Mouse (Mus musculus): ENCODE measurements around the gene Bcap31. TPM values are rescaled to one million over a fixed set of nuclear protein-coding genes. Genes with fewer than 3 reads are reported as not detected.

The Bcap31 gene
- polyA plus RNA-seq (2012; rRNA removed), result 25.8 and 32.4 TPM in 2 replicates

GRCm38 (mm10) chrX:73716109-73716661 lies at the start of gene Bcap31, which contains the start of gene Abcd1:
TSS of gene Bcap31 (minus strand) at chrX:73716175.
TSS of gene Abcd1 (plus strand) at chrX:73716597.

DNA sequence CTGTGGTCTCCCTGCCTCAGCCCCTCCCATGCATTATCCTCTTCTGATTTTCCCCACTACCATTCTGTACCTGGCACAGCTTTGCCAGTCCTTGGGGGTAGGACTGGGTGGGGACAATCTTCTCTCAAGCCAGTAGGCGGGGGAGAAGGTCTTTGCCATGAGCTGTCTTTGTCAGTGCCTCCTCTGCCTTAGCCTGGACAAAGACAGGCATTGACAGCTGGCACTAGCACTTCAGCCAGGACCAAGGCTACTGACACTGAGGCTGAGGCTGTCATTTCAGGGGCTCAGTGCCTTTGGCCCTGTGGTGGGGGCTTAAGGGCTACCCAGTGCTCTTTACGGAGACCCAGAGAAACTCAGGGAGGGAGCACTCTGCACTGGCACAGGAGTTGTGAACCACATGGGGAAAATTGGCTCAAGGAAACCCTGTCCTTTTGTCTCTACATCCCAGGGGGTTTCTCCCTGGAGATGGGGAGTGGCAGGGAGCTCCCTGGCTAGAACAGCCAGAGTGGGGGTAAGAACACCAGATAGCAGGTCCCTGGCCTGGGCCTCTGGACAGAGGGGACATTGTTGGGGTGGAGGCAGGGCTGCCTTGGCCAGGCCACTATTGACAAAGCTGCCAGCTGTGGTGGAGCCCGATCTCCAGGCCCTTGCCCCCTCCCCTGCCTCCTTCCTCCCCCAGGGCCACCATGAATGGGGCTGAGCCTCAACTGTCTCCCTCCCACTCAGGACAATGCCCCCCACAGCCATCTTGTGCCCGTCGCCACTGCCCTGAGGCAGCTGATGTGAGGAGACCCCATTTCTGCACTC lies 40.6 kb upstream of the Bcap31 start, which contains the start of gene Plxnb3:
Gene Plxnb3, plus strand, starts transcription at position 757 of the 807 bp plus-strand sequence.

DNA sequence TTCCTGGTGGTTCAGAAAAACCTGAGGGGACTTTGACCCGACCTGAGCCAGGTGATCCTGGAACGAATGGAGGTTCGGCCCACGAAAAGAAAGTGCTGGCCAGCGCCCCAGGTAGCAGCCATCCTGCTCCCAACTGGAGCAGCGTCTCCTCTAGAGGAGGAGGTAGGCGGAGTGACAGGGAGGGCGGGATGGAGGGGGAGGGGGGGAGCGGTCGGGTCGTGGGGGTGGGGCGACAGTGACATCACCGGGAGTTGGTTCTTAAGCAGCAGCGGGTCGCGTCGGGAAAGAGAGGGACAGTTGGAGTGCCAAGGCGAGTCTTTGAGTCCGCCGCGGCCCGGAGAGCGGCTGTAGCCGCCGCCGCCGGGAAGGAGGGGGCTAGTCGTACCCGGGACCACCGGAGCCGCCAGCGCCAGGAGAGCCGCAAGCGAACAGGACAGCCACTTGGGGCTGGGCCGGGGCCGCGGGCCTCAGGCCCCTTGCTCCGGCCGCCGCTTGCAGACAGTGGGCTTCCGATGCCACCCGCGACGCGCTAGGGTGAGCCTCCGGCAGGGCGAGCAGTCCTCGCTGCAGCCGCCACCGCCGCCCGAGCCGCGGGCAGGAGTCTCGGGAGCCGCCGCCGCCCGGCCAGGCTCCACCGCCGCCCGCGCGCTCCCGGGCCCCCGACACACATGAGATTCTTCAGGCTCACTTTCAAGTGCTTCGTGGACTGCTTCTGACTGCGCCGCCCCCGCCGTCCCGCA lies 42.9 kb downstream of the Bcap31 start, which contains the start of gene Slc6a8:
Gene Slc6a8, plus strand, starts transcription at position 272 of the 740 bp plus-strand sequence.

DNA sequence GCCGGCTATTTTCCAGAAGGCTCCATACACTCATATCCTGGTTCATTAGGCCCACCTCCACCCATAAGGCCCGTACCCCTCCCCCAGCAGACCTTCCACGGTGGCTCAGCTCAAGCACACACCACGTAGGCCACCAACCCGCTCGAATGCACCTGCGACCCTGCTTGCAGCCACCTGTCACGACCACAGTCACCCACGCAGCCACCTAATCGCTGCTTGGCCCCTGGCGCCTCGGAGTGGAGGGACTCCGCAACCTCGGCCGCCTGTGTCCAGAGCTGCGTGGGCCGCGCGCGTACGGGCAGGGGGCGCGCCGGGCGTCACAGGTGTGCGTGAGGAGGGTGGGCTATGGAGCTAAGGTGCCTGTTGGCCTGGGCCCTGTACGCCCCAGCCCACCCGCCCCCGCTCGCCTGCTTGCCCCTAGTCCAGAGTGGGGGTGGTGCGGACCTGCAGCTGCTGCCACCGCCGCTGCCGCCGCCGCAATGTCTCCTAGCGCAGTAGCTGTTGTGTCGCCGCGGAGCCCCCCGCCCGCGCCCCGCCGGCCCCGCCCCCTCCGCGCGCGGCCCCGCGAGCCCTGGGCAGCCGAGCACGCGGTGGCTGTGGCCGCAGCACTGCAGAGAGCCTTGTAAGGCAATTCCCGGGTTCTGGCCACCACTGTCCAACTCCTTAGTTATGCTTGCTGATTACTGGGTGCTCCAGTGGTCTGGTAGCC lies 56.2 kb downstream of the Bcap31 start, which contains the start of gene Pnck:
Gene Pnck, minus strand, starts transcription at position 543 of the 709 bp plus-strand sequence.

GRCm38 (mm10) chrX:73639255-73639675 lies 76.7 kb downstream of the Bcap31 start, which contains the start of gene Dusp9:
TSS of gene Dusp9 (plus strand) at chrX:73639419.

Other genes with a start within 250 kb of the Bcap31 start
- gene Bgn, start 232.6 kb downstream of the Bcap31 start, polyA plus RNA-seq (2012; rRNA removed), result 303 and 470 TPM in 2 replicates
- 3.0 and 5.3 TPM in 2 replicates for gene Atp2b3, start 213.1 kb downstream of the Bcap31 start, polyA plus RNA-seq (2012; rRNA removed)
- gene Dusp9, start 76.8 kb downstream of the Bcap31 start, polyA plus RNA-seq (2012; rRNA removed), result 5.2 and 5.3 TPM in 2 replicates
- gene Pnck, start 56.1 kb downstream of the Bcap31 start, polyA plus RNA-seq (2012; rRNA removed), result 23.9 and 25.6 TPM in 2 replicates
- 71.0 and 71.8 TPM in 2 replicates for gene Slc6a8, start 43.0 kb downstream of the Bcap31 start, polyA plus RNA-seq (2012; rRNA removed)
- 31.0 and 34.1 TPM in 2 replicates for gene Abcd1, start 422 bp upstream of the Bcap31 start, polyA plus RNA-seq (2012; rRNA removed)
- gene Plxnb3, start 40.9 kb upstream of the Bcap31 start, polyA plus RNA-seq (2012; rRNA removed), result 2.8 and 3.2 TPM in 2 replicates
- 5.2 and 5.4 TPM in 2 replicates for gene Srpk3, start 58.2 kb upstream of the Bcap31 start, polyA plus RNA-seq (2012; rRNA removed)
- 298 and 381 TPM in 2 replicates for gene Idh3g, start 70.7 kb upstream of the Bcap31 start, polyA plus RNA-seq (2012; rRNA removed)
- 249 and 277 TPM in 2 replicates for gene Ssr4, start 70.9 kb upstream of the Bcap31 start, polyA plus RNA-seq (2012; rRNA removed)
- 5.1 and 8.1 TPM in 2 replicates for gene Pdzd4, start 108.8 kb upstream of the Bcap31 start, polyA plus RNA-seq (2012; rRNA removed)
- gene Avpr2, start 175.9 kb upstream of the Bcap31 start, polyA plus RNA-seq (2012; rRNA removed), result not detected in 2 replicates
- gene L1cam, start 179.9 kb upstream of the Bcap31 start, polyA plus RNA-seq (2012; rRNA removed), result 0.92 and 1.7 TPM in 2 replicates
- 8.9 and 10.9 TPM in 2 replicates for gene Arhgap4, start 205.7 kb upstream of the Bcap31 start, polyA plus RNA-seq (2012; rRNA removed)
- 73.7 and 85.2 TPM in 2 replicates for gene Naa10, start 205.8 kb upstream of the Bcap31 start, polyA plus RNA-seq (2012; rRNA removed)
- 19.9 and 29.7 TPM in 2 replicates for gene Renbp, start 214.7 kb upstream of the Bcap31 start, polyA plus RNA-seq (2012; rRNA removed)

Measured in ovary, adult 2 months (tissue).